Mouse (Mus musculus) MEL (cell line): ENCODE results near the gene Ndufa10.

ENCODE experiments used
- CTCF ChIP-seq, 3 experiments: IDR thresholded peaks in 2 of 3; conservative IDR thresholded peaks in 1 of 3; 2 replicates each; pipeline ENCODE4 v1.5.1; 2011 to 2012; ENCODE audit warnings: low read length in 3 of 3, low read depth in 2 of 3, mild to moderate bottlenecking in 2 of 3, improper control_type of control experiment in 1 of 3, inconsistent platforms in 1 of 3, mixed read lengths in 1 of 3, moderate library complexity in 1 of 3; ENCODE audit not compliant: control insufficient read depth in 1 of 3, insufficient read depth in 1 of 3, poor library complexity in 1 of 3, severe bottlenecking in 1 of 3
- EP300 ChIP-seq, 2 experiments: IDR thresholded peaks; 2 replicates each; pipeline ENCODE4 v1.6.1; 2011; ENCODE audit warnings: improper control_type of control experiment in 2 of 2, low read length in 2 of 2, low read depth in 1 of 2, mild to moderate bottlenecking in 1 of 2
- GATA1 ChIP-seq: IDR thresholded peaks from 2 replicates; pipeline ENCODE4 v1.6.1; 2011; ENCODE audit warnings: low read depth, low read length, improper control_type of control experiment
- HCFC1 ChIP-seq: IDR thresholded peaks from 2 replicates; pipeline ENCODE4 v1.6.1; 2012; ENCODE audit warnings: low read depth, mild to moderate bottlenecking, inconsistent platforms, low read length, improper control_type of control experiment, moderate library complexity
- MEF2A ChIP-seq: IDR thresholded peaks from 2 replicates; pipeline ENCODE4 v1.6.1; 2014; ENCODE audit warnings: low read depth, mild to moderate bottlenecking, inconsistent platforms, low read length, improper control_type of control experiment; ENCODE audit not compliant: poor library complexity, insufficient replicate concordance, severe bottlenecking; ENCODE audit errors: extremely low read depth
- MYC ChIP-seq: IDR thresholded peaks from 2 replicates; pipeline ENCODE4 v1.6.1; 2011; ENCODE audit warnings: low read depth, mild to moderate bottlenecking, low read length, improper control_type of control experiment, moderate library complexity
- POLR2A ChIP-seq, 2 experiments: IDR thresholded peaks; 2 replicates each; pipeline ENCODE4 v1.6.1; 2011 to 2012; ENCODE audit warnings: low read length in 2 of 2, mild to moderate bottlenecking in 2 of 2, control low read depth in 1 of 2, improper control_type of control experiment in 1 of 2, low read depth in 1 of 2, moderate library complexity in 1 of 2; ENCODE audit not compliant: control insufficient read depth in 1 of 2, insufficient read depth in 1 of 2, poor library complexity in 1 of 2
- POLR2AphosphoS2 ChIP-seq: IDR thresholded peaks from 2 replicates; pipeline ENCODE4 v1.6.1; 2011; ENCODE audit warnings: low read length, improper control_type of control experiment
- RCOR1 ChIP-seq: IDR thresholded peaks from 2 replicates; pipeline ENCODE4 v1.6.1; 2012; ENCODE audit warnings: low read depth, mild to moderate bottlenecking, inconsistent platforms, low read length, improper control_type of control experiment
- USF2 ChIP-seq, 2 experiments: IDR thresholded peaks; 2 replicates each; pipeline ENCODE4 v1.6.1; 2011 to 2012; ENCODE audit warnings: improper control_type of control experiment in 2 of 2, low read length in 2 of 2, borderline replicate concordance in 1 of 2, inconsistent platforms in 1 of 2, low read depth in 1 of 2, mild to moderate bottlenecking in 1 of 2; ENCODE audit not compliant: insufficient read depth in 1 of 2
- ZMIZ1 ChIP-seq: IDR thresholded peaks from 2 replicates; pipeline ENCODE4 v1.6.1; 2012; ENCODE audit warnings: low read depth, mild to moderate bottlenecking, inconsistent platforms, low read length, improper control_type of control experiment, moderate library complexity

GRCm38 (mm10) chr1:92400556-92400955, 73.1 kb downstream of the Ndufa10 start:
- TF ChIP-seq CTCF (IDR thresholded peaks at IDR 0.05 in 2 of 3, conservative IDR thresholded peaks at IDR 0.05 in 1 of 3; ENCODE audit: control insufficient read depth in 1 of 3, insufficient read depth in 1 of 3, low read depth in 2 of 3, low read length in 3 of 3, poor library complexity in 1 of 3, severe bottlenecking in 1 of 3): no peak
- TF ChIP-seq USF2 (IDR thresholded peaks at IDR 0.05; ENCODE audit: borderline replicate concordance in 1 of 2, insufficient read depth in 1 of 2, low read depth in 1 of 2, low read length in 2 of 2): no peak
- TF ChIP-seq POLR2A (IDR thresholded peaks at IDR 0.05; ENCODE audit: control insufficient read depth in 1 of 2, insufficient read depth in 1 of 2, low read depth in 1 of 2, low read length in 2 of 2, poor library complexity in 1 of 2): no peak
- no peak for TF ChIP-seq EP300 (IDR thresholded peaks at IDR 0.05; ENCODE audit: low read depth in 1 of 2, low read length in 2 of 2)
- no peak for TF ChIP-seq GATA1
- TF ChIP-seq MEF2A: no peak
- no peak for TF ChIP-seq MYC
- no peak for TF ChIP-seq ZMIZ1
- TF ChIP-seq POLR2AphosphoS2: no peak
- TF ChIP-seq HCFC1: no peak
- no peak for TF ChIP-seq RCOR1
